Mouse (Mus musculus) bone marrow macrophage, adult 2 months (primary cell): ENCODE results near the gene Eif2s2. TPM values are rescaled to one million over a fixed set of nuclear protein-coding genes. Genes with fewer than 3 reads are reported as not detected.
"Not testable (repeated sequence)": the region's sequence is repeated elsewhere in the genome, so short reads cannot be mapped to it uniquely, and the experiment has no call there.

Experiments used
- H3K27ac ChIP-seq: 2 replicates; pipeline ENCODE4 v1.5.1; 2012; ENCODE audit warnings: low read depth, low read length; ENCODE audit not compliant: insufficient read depth
- H3K4me1 ChIP-seq: 2 replicates; pipeline ENCODE4 v1.6.1; 2012; ENCODE audit warnings: low read length; ENCODE audit not compliant: control insufficient read depth, insufficient read depth
- H3K4me3 ChIP-seq: 2 replicates; pipeline ENCODE4 v1.5.1; 2012; ENCODE audit warnings: mild to moderate bottlenecking, low read length, moderate library complexity; ENCODE audit not compliant: insufficient read depth
- CTCF ChIP-seq: IDR thresholded peaks from 2 replicates; pipeline ENCODE4 v1.5.1; 2012; ENCODE audit warnings: low read depth, mild to moderate bottlenecking, low read length, moderate library complexity
- POLR2A ChIP-seq: IDR thresholded peaks from 2 replicates; pipeline ENCODE4 v1.6.1; 2012; ENCODE audit warnings: mild to moderate bottlenecking, low read depth, low read length, borderline replicate concordance
- polyA plus RNA-seq: library from polyadenylated mRNA; stranded (reverse); fragments of >200 nt; gene quantifications from 2 replicates; pipeline ENCODE4 v1.2.4, GENCODE M21; 2012; ENCODE audit not compliant: missing spikeins, insufficient read depth, insufficient read length

The Eif2s2 gene
- polyA plus RNA-seq = 53.3 and 55.4 TPM in 2 replicates

- peak within 1 kb of the TSS; percentile 31 for H3K27ac ChIP-seq
- TF ChIP-seq POLR2A (no peak), CTCF (no peak)
- peak within 1 kb of the TSS; percentile 100 for H3K4me3 ChIP-seq
- peaks cover 5% of the 10 kb centered on the region; the same call in 1 of the 2 replicates for H3K4me1 ChIP-seq
Observed at GRCm38 (mm10) chr2:154892201-154893044, at the start of gene Eif2s2. Gene Eif2s2 (minus strand): TSS chr2:154892935.

GRCm38 (mm10) chr2:154941952-154942351 is 49.2 kb upstream of the Eif2s2 start:
- Histone ChIP-seq H3K4me1 (peaks cover 11% of the 10 kb centered on the region), H3K4me3 (peak overlapping the region; percentile 34; the same call in 1 of the 2 replicates), H3K27ac (no peak overlapping the region)
- no peak for TF ChIP-seq CTCF
- no peak for TF ChIP-seq POLR2A

GRCm38 (mm10) chr2:154937547-154938390 is 45.0 kb upstream of the Eif2s2 start:
- Histone ChIP-seq H3K4me3 (no peak overlapping the region), H3K4me1 (peaks cover 8% of the 10 kb centered on the region), H3K27ac (no peak overlapping the region)
- no peak for TF ChIP-seq CTCF
- no peak for TF ChIP-seq POLR2A

- H3K27ac ChIP-seq = no peak overlapping the region
- TF ChIP-seq CTCF (no peak), POLR2A (no peak)
- 0 out of 2 replicates have a peak, but pooled peaks cover 4% of the 10 kb centered on the region for H3K4me1 ChIP-seq
- no peak overlapping the region for H3K4me3 ChIP-seq
Observed at GRCm38 (mm10) chr2:154936536-154937155, 43.9 kb upstream of the Eif2s2 start.

- H3K4me3 ChIP-seq = no peak overlapping the region
- no peaks in the 10 kb centered on the region for H3K4me1 ChIP-seq
- no peak overlapping the region for H3K27ac ChIP-seq
- TF ChIP-seq CTCF (no peak), POLR2A (no peak)
Observed at GRCm38 (mm10) chr2:154936106-154936505, 43.4 kb upstream of the Eif2s2 start.

GRCm38 (mm10) chr2:154933884-154934283 is 41.1 kb upstream of the Eif2s2 start:
- H3K4me3 ChIP-seq = no peak overlapping the region
- no peaks in the 10 kb centered on the region for H3K4me1 ChIP-seq
- TF ChIP-seq POLR2A = no peak
- TF ChIP-seq CTCF = no peak
- H3K27ac ChIP-seq = no peak overlapping the region

GRCm38 (mm10) chr2:154928298-154928697 is 35.6 kb upstream of the Eif2s2 start:
- no peak overlapping the region for H3K27ac ChIP-seq
- no peak for TF ChIP-seq CTCF
- TF ChIP-seq POLR2A = no peak
- no peaks in the 10 kb centered on the region for H3K4me1 ChIP-seq
- no peak overlapping the region for H3K4me3 ChIP-seq

GRCm38 (mm10) chr2:154926843-154927242 is 34.1 kb upstream of the Eif2s2 start:
- no peak overlapping the region for H3K27ac ChIP-seq

GRCm38 (mm10) chr2:154925411-154926031 is 32.8 kb upstream of the Eif2s2 start:
- Histone ChIP-seq H3K27ac (no peak overlapping the region), H3K4me3 (no peak overlapping the region), H3K4me1 (no peaks in the 10 kb centered on the region)
- no peak for TF ChIP-seq POLR2A
- TF ChIP-seq CTCF = no peak

More at GRCm38 (mm10) chr2:154926843-154927242, 34.1 kb upstream of the Eif2s2 start:
- TF ChIP-seq POLR2A (no peak), CTCF (no peak)
- no peaks in the 10 kb centered on the region for H3K4me1 ChIP-seq
- H3K4me3 ChIP-seq = no peak overlapping the region

- H3K4me3 ChIP-seq, H3K4me1 ChIP-seq, H3K27ac ChIP-seq: not testable (repeated sequence)
Observed at GRCm38 (mm10) chr2:154922134-154922533, 29.4 kb upstream of the Eif2s2 start.
